Mouse (Mus musculus) liver, adult 2 months (tissue): ENCODE data around the gene Abcf1. TPM values are rescaled to one million over a fixed set of nuclear protein-coding genes. Genes with fewer than 3 reads are reported as not detected.

Experiments used
- DNase-seq: peaks from one replicate; pipeline ENCODE4 v3.0.0-alpha.2; 2011; ENCODE audit warnings: low read depth, low spot score; ENCODE audit errors: extremely low read depth
- H3K27ac ChIP-seq: fragments of 200-500 bp; replicated peaks from 2 replicates; pipeline ENCODE4 v1.5.1; 2012; ENCODE audit warnings: low read depth, mild to moderate bottlenecking, control low read depth, inconsistent platforms, low read length; ENCODE audit not compliant: insufficient read depth
- H3K27me3 ChIP-seq: fragments of 200-500 bp; 2 replicates; pipeline ENCODE4 v1.6.1; 2012; ENCODE audit warnings: mild to moderate bottlenecking, moderate library complexity, low read length, inconsistent platforms; ENCODE audit not compliant: control insufficient read depth, insufficient read depth
- H3K36me3 ChIP-seq: fragments of 200-500 bp; 2 replicates; pipeline ENCODE4 v1.6.1; 2012; ENCODE audit warnings: low read length, inconsistent platforms; ENCODE audit not compliant: control insufficient read depth, insufficient read depth
- H3K4me1 ChIP-seq: fragments of 200-500 bp; 2 replicates; pipeline ENCODE4 v1.6.1; 2011; ENCODE audit warnings: low read length; ENCODE audit not compliant: control insufficient read depth, insufficient read depth
- H3K4me3 ChIP-seq: fragments of 200-500 bp; 2 replicates; pipeline ENCODE4 v1.5.1; 2011; ENCODE audit warnings: low read depth, mild to moderate bottlenecking, control low read depth, low read length, moderate library complexity; ENCODE audit not compliant: insufficient read depth
- H3K79me2 ChIP-seq: fragments of 200-500 bp; 2 replicates; pipeline ENCODE4 v1.6.1; 2012; ENCODE audit warnings: inconsistent platforms, mild to moderate bottlenecking, low read length, moderate library complexity; ENCODE audit not compliant: control insufficient read depth, insufficient read depth
- H3K9ac ChIP-seq: fragments of 200-500 bp; 2 replicates; pipeline ENCODE4 v1.6.1; 2012; ENCODE audit warnings: low read depth, mild to moderate bottlenecking, control low read depth, inconsistent platforms, low read length
- CTCF ChIP-seq: fragments of 200-500 bp; IDR thresholded peaks from 2 replicates; pipeline ENCODE4 v1.5.1; 2011; ENCODE audit warnings: low read depth, low read length, control low read depth
- POLR2A ChIP-seq: fragments of 200-500 bp; IDR thresholded peaks from 2 replicates; pipeline ENCODE4 v1.6.1; 2011; ENCODE audit warnings: low read length, control low read depth; ENCODE audit not compliant: insufficient read depth; ENCODE audit errors: extremely low read depth
- WGBS: fragments of 180-500 bp; shearing (Covaris S2); methylation state at CpG from one replicate; pipeline ENCODE4 v1.1.7; 2018; 5-methylcytosine and 5-hydroxymethylcytosine counted together
- polyA plus RNA-seq: library from polyadenylated mRNA; depleted of rRNA; stranded (reverse); fragments of >200 nt; gene quantifications from 2 replicates; pipeline ENCODE4 v1.2.3, GENCODE M21; 2012
- total RNA-seq: library from RNA; depleted of rRNA; stranded (reverse); fragments of >200 nt; gene quantifications from 2 replicates; pipeline ENCODE4 v1.2.3, GENCODE M21; 2014

Abcf1 gene
- total and polyA plus RNA-seq, 2 experiments = 24.1 to 43.2 TPM

DNA sequence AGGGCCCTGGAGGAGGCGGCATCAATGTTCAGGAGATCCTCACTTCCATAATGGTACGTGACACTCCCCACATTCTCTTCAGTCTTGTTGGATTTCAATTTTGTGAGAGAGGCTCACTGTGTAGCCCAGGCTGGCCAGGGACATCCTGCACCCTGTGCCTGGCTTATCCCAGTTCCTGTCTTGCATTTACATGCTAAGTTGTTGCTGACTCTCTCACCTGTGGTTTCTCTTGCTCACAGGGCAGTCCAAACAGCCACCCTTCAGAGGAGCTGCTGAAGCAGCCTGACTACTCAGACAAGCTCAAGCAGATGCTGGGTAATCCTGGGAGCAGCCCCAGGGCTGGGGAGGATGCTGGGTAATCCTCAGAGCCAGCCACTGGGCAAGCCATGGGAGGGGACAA is 40.0 kb downstream of the Abcf1 start:
- H3K79me2 ChIP-seq = no peaks in the 10 kb centered on the region
- WGBS = 96% methylated on average over 2 of the region's 2 CpGs
- H3K9ac ChIP-seq = no peak overlapping the region
- TF ChIP-seq CTCF (no peak), POLR2A (no peak)
- H3K27me3 ChIP-seq = no peaks in the 10 kb centered on the region
- DNase-seq = peak; percentile 3
- no peaks in the 10 kb centered on the region for H3K4me1 ChIP-seq
- H3K4me3 ChIP-seq = no peak overlapping the region
- H3K36me3 ChIP-seq = peaks cover 50% of the 10 kb centered on the region
- no peak overlapping the region for H3K27ac ChIP-seq

DNA sequence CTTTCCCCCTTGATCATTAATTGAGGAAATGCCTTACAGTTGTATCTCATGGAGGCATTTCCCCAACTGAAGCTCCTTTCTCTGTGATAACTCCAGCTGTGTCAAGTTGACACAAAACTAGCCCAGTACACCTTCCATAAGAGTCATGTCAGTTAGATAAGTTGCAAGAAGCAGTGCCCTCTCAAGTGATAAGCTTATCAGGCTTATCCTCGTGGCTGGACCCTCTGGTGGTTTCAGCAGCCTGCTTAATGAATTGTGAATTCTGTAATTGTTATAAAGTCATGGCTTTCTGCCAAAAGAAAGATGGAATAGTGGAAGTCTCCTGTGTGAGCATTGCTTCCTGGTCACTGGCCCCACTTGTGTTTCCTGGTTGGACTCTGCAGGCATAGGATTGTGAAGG is 42.1 kb downstream of the Abcf1 start:
- H3K27ac ChIP-seq = no peak overlapping the region
- H3K36me3 ChIP-seq = peaks cover 67% of the 10 kb centered on the region
- H3K4me3 ChIP-seq = no peak overlapping the region
- no peak overlapping the region for H3K9ac ChIP-seq
- H3K27me3 ChIP-seq = no peaks in the 10 kb centered on the region
- peaks cover 4% of the 10 kb centered on the region for H3K4me1 ChIP-seq
- no peaks in the 10 kb centered on the region; the same call in 1 of the 2 replicates for H3K79me2 ChIP-seq
- DNase-seq = no peak
- TF ChIP-seq POLR2A (no peak), CTCF (no peak)
- 68% methylated on average over 1 of the region's 1 CpGs for WGBS

DNA sequence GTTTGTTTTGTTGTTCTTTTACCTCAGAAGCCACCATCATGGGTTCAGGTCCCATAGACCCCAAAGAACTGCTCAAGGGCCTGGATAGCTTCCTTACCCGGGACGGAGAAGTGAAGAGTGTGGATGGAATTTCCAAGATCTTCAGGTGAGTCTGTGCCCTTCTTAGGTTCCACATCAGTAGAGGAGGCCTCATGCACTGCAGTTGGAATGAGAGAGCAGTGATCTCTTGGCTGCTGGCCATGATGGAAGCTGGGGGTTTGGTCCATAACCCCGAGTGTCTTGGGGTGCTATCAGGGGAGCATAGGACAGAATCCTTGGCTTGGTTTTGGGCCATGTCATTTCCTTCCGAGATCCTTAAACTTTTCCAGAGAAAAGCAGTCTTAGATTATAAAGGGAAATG is 46.3 kb downstream of the Abcf1 start:
- 75% methylated on average over 4 of the region's 4 CpGs for WGBS
- no peaks in the 10 kb centered on the region; the same call in 1 of the 2 replicates for H3K79me2 ChIP-seq
- peak overlapping the region; percentile 28; the same call in 1 of the 2 replicates for H3K9ac ChIP-seq
- peaks cover 49% of the 10 kb centered on the region for H3K36me3 ChIP-seq
- TF ChIP-seq CTCF (no peak), POLR2A (no peak)
- peaks cover 17% of the 10 kb centered on the region for H3K4me1 ChIP-seq
- H3K4me3 ChIP-seq = no peak overlapping the region
- DNase-seq = no peak
- H3K27me3 ChIP-seq = no peaks in the 10 kb centered on the region
- no peak overlapping the region for H3K27ac ChIP-seq

DNA sequence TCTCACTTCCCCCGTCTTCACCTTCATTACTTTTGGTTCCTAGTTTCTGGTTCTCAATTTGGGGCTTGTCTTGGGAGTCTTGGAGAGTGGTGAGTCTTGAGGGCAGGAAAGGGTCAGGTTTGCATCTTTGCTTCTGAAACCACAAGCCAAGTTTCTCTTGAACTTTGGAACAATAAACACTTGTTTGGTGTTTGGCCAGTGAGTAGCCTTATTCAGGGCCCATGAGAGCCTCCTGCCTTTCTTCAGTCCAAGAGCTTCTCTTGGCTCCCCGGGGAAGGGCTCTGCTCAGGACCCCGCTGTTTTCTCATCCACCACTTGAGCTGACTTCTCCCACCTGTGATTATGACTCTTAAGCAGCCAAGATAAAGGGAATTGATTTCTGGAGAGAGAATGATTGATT is 47.0 kb downstream of the Abcf1 start:
- H3K79me2 ChIP-seq = no peaks in the 10 kb centered on the region; the same call in 1 of the 2 replicates
- no peaks in the 10 kb centered on the region for H3K27me3 ChIP-seq
- 51% methylated on average over 3 of the region's 3 CpGs for WGBS
- H3K9ac ChIP-seq = no peak overlapping the region
- peaks cover 17% of the 10 kb centered on the region for H3K4me1 ChIP-seq
- H3K27ac ChIP-seq = peak overlapping the region; percentile 31; the same call in 1 of the 2 replicates
- no peak overlapping the region for H3K4me3 ChIP-seq
- H3K36me3 ChIP-seq = peaks cover 46% of the 10 kb centered on the region
- TF ChIP-seq POLR2A (no peak), CTCF (no peak)
- peak; percentile 83 for DNase-seq

DNA sequence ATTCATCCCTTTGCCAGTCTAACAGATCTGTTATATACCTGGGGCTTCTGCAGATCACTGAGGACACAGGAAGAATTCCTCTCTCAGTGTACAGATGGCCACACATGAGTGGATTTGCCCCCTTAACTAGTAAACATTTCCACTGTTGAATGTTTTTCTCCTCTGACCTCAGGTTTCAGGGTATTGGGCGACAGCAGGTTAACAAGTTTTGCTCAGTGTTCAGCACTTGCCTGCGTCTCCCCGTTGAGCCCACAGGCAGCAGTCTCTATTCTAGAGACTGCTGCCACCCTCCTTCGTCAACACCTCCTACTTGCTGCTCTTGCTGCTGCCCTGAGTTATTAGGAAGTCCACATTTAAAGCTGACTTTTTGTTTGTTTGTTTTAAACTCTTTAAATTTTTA is 47.9 kb downstream of the Abcf1 start:
- Histone ChIP-seq H3K4me3 (no peak overlapping the region), H3K4me1 (peaks cover 17% of the 10 kb centered on the region), H3K27me3 (no peaks in the 10 kb centered on the region), H3K36me3 (peaks cover 47% of the 10 kb centered on the region), H3K9ac (no peak overlapping the region), H3K79me2 (no peaks in the 10 kb centered on the region; the same call in 1 of the 2 replicates), H3K27ac (no peak overlapping the region)
- DNase-seq = no peak
- TF ChIP-seq POLR2A = no peak
- no peak for TF ChIP-seq CTCF
- 32% methylated on average over 4 of the region's 4 CpGs for WGBS

DNA sequence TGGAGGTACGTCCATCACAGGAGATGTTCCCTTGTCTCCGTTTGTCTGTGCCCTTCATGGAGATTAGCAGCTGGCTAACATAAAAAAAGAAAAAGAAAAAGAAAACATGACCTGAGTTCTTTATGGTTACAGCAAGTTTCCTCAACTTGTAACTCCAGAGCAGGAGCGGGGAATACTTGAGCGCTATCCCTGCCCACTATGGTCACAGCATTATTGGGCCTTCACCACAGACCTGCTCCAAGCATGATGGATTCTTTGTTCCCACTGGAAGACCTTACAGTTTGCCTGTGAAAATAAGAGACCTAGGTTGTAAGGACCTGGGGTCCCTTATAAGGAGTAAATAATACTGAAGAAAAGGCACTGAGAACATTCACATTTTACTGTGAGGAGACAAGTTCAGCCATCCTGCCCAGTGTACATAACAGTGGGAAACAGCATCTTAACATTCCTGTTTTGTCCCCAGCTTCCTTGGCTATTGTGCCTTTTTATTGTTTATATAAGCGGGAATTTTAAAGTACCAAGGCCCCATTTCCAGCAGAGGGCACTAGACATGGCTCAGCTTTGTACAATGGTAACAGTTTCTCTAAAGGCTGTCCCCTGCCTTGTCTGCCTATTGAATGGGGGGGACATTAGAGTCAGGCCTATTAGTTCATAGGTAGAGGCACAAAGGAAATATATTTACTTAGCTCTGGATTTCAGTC is 48.5 kb downstream of the Abcf1 start:
- H3K27ac ChIP-seq = peak overlapping the region; percentile 24; the same call in 1 of the 2 replicates
- H3K27me3 ChIP-seq = no peaks in the 10 kb centered on the region
- H3K36me3 ChIP-seq = peaks cover 40% of the 10 kb centered on the region
- H3K79me2 ChIP-seq = no peaks in the 10 kb centered on the region; the same call in 1 of the 2 replicates
- TF ChIP-seq CTCF (peak; percentile 34), POLR2A (no peak)
- no peak overlapping the region for H3K9ac ChIP-seq
- H3K4me1 ChIP-seq = peaks cover 17% of the 10 kb centered on the region
- DNase-seq = peak; percentile 65
- H3K4me3 ChIP-seq = no peak overlapping the region
- 65% methylated on average over 5 of the region's 5 CpGs for WGBS
